14 mouse cellular contexts compared by ENCODE assay signal in the genomic region with DNA sequence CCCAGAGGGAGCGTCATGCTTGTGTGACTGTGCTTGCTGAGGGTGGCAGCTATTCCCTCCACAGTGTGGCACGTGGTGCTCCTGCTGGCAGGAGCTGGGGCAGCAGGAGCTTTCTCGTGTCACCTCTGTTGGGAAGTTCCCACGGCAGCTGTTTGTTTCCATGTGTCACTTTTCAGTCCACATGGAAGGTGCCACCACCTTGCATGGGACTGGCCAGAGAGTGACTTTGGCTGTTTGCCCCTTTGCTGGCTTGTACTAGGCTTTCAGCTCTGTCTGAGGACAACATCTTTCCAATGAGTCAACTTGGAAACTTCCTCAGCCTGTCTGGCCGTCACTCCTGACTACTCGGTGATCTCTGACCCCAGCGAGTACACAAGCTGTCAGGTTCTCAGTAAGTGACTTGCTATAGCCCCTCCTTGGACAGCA. TPM values are rescaled to one million over a fixed set of nuclear protein-coding genes. Genes with fewer than 3 reads are reported as not detected.
DNase-seq lines count a peak whose midpoint lies in the region; TF ChIP-seq lines count a peak whose summit lies in the region.
"Had no signal": no experiment of that assay in that cellular context is flagged by ENCODE, and none has a peak within 500 bp of the region (broad histone marks: within the 10 kb centered on the region; RNA-seq: fewer than 3 reads in every experiment).

No protein-coding gene starts in this region.

- no peaks in the 10 kb centered on the region for H3K27me3 ChIP-seq in heart, adult 2 months (ENCODE audit: control insufficient read depth, insufficient read depth, low read length)
- H3K27me3 ChIP-seq in CH12.LX (replicated peaks): no peaks in the 10 kb centered on the region
- H3K27me3 ChIP-seq: neural tube, embryonic 13.5 days had no signal

- H3K36me3 ChIP-seq in heart, adult 2 months (ENCODE audit: control insufficient read depth, insufficient read depth, low read length): no peaks in the 10 kb centered on the region
- no peaks in the 10 kb centered on the region for H3K36me3 ChIP-seq in CH12.LX (replicated peaks in 1 of 2; ENCODE audit: control insufficient read depth in 1 of 2, insufficient read depth in 1 of 2, low read length in 1 of 2)
- H3K36me3 ChIP-seq: forebrain, embryonic 12.5 days; heart, embryonic 13.5 days; liver, embryonic 15.5 days; neural tube, embryonic 13.5 days had no signal

- no peak overlapping the region for H3K4me2 ChIP-seq in CH12.LX (ENCODE audit: insufficient read depth, low read depth, poor library complexity, severe bottlenecking)
- H3K4me2 ChIP-seq: forebrain, embryonic 12.5 days; heart, embryonic 13.5 days; liver, embryonic 15.5 days; midbrain, embryonic 11.5 days; neural tube, embryonic 13.5 days had no signal

- TF ChIP-seq CTCF in heart, adult 2 months (IDR thresholded peaks at IDR 0.05): peak; percentile 25
- no peak for TF ChIP-seq CTCF in CH12.LX (conservative IDR thresholded peaks at IDR 0.05 in 1 of 2, IDR thresholded peaks at IDR 0.05 in 1 of 2; ENCODE audit: low read depth in 2 of 2, low read length in 2 of 2)

- intact Hi-C loops in heart, adult 2 months (cut with DNase I): no loop called here

- 0 out of 2 replicates have a peak, but pooled peaks have one; percentile 30 for TF ChIP-seq EP300 in heart, adult 2 months (IDR thresholded peaks at IDR 0.05; ENCODE audit: insufficient read depth, low read depth, low read length)
- no peak for TF ChIP-seq EP300 in CH12.LX (IDR thresholded peaks at IDR 0.05; ENCODE audit: low read length)

- H3K79me2 ChIP-seq in heart, adult 2 months (replicated peaks; ENCODE audit: control insufficient read depth, insufficient read depth, low read length): no peaks in the 10 kb centered on the region
- no peaks in the 10 kb centered on the region for H3K79me2 ChIP-seq in CH12.LX (replicated peaks; ENCODE audit: control insufficient read depth, extremely low read depth, insufficient read depth, poor library complexity, severe bottlenecking)

- no peak overlapping the region for H3K27ac ChIP-seq in heart, adult 2 months
- H3K27ac ChIP-seq in CH12.LX (ENCODE audit: insufficient read depth, low read depth): no peak overlapping the region
- H3K27ac ChIP-seq: forebrain, embryonic 12.5 days; heart, embryonic 13.5 days; liver, embryonic 15.5 days; neural tube, embryonic 13.5 days had no signal

- no peaks in the 10 kb centered on the region for H3K9me3 ChIP-seq in CH12.LX (replicated peaks; ENCODE audit: low read length)
- H3K9me3 ChIP-seq: forebrain, embryonic 12.5 days; heart, embryonic 13.5 days; liver, embryonic 15.5 days; neural tube, embryonic 13.5 days had no signal

- 19% methylated on average over 7 of the region's 7 CpGs for WGBS in heart, adult 2 months

- peaks cover 11% of the 10 kb centered on the region; the same call in 1 of the 2 replicates for H3K4me1 ChIP-seq in heart, adult 2 months (ENCODE audit: control insufficient read depth, insufficient read depth, low read length)
- peaks cover 12 to 35% of the 10 kb centered on the region in 2 experiments for H3K4me1 ChIP-seq in CH12.LX (ENCODE audit: control insufficient read depth in 1 of 2, insufficient read depth in 2 of 2)
- H3K4me1 ChIP-seq: forebrain, embryonic 12.5 days; liver, embryonic 15.5 days had no signal

- no peak for TF ChIP-seq RAD21 in CH12.LX (IDR thresholded peaks at IDR 0.05; ENCODE audit: low read depth, low read length)

- dilution Hi-C loops in CH12.LX (cut with MboI; ENCODE audit: extremely low pct_ligation_motif_present, extremely low pct_unique_long_range_greater_than_20kb, low sequenced_read_pairs): no loop called here

- in situ Hi-C loops in CH12.LX (cut with MboI; ENCODE audit: low pct_ligation_motif_present, low pct_unique_long_range_greater_than_20kb, low sequenced_read_pairs): no loop called here

- H3K9ac ChIP-seq in heart, adult 2 months (ENCODE audit: low read depth, low read length): no peak overlapping the region
- no peak overlapping the region for H3K9ac ChIP-seq in CH12.LX (ENCODE audit: insufficient read depth, low read depth)
- H3K9ac ChIP-seq: forebrain, embryonic 12.5 days; heart, embryonic 13.5 days; liver, embryonic 15.5 days; neural tube, embryonic 13.5 days had no signal

- no peak for TF ChIP-seq POLR2A in heart, adult 2 months (IDR thresholded peaks at IDR 0.05; ENCODE audit: insufficient read depth, low read depth, low read length)
- no peak for TF ChIP-seq POLR2A in CH12.LX (IDR thresholded peaks at IDR 0.05; ENCODE audit: low read depth, low read length)

- H3K4me3 ChIP-seq in heart, adult 2 months: no peak overlapping the region
- no peak overlapping the region for H3K4me3 ChIP-seq in CH12.LX (replicated peaks in 1 of 3; ENCODE audit: low read depth in 2 of 3, low read length in 2 of 3, poor library complexity in 1 of 3)
- H3K4me3 ChIP-seq: forebrain, embryonic 12.5 days; heart, embryonic 13.5 days; liver, embryonic 15.5 days; neural tube, embryonic 13.5 days had no signal

- peak; percentile 43 to 58 for DNase-seq in heart, adult 2 months
- no peak for DNase-seq in heart, postnatal 4 days
- DNase-seq in 3134 (ENCODE audit: extremely low read depth, insufficient read length, low spot score): peak; percentile 58
- no peak for DNase-seq in CH12.LX (ENCODE audit: extremely low read depth)
- DNase-seq in kidney, adult 9 months: peak; percentile 72
- no peak for DNase-seq in B cell, adult 2 months
- no peak for DNase-seq in right cerebral cortex, adult 2 months (ENCODE audit: low spot score in 2 of 2)
- DNase-seq in layer of hippocampus, adult 11-12 months (ENCODE audit: low spot score): no peak
- DNase-seq: right cerebral cortex, adult 18-20 months had no signal

TF ChIP-seq in CH12.LX, 34 proteins besides CTCF, POLR2A, EP300 and RAD21:
- TF ChIP-seq MYC (IDR thresholded peaks at IDR 0.05; ENCODE audit: low read depth, low read length): 0 out of 2 replicates have a peak, but pooled peaks have one; percentile 31
- TF ChIP-seq HCFC1 (IDR thresholded peaks at IDR 0.05; ENCODE audit: low read depth, low read length): no peak
- no peak for TF ChIP-seq MEF2A (IDR thresholded peaks at IDR 0.05; ENCODE audit: borderline replicate concordance, low read depth, low read length)
- TF ChIP-seq JUND (conservative IDR thresholded peaks at IDR 0.05; ENCODE audit: low read depth, low read length): no peak
- TF ChIP-seq BHLHE40 (IDR thresholded peaks at IDR 0.05; ENCODE audit: low read depth, low read length): 0 out of 2 replicates have a peak, but pooled peaks have one; percentile 38
- TF ChIP-seq MAFK (IDR thresholded peaks at IDR 0.05; ENCODE audit: insufficient replicate concordance, low read length): no peak
- peak; percentile 56; the same call in 1 of the 2 replicates for TF ChIP-seq MAX (IDR thresholded peaks at IDR 0.05; ENCODE audit: low read length)

RNA-seq across cellular contexts. Expression of a gene that starts 7.6 kb away (rescaled TPM):
- 10 to 100 TPM; 22.6 to 28.4 TPM for total RNA-seq in heart, adult 2 months (2021)
- 39.6 and 44.4 TPM in 2 replicates for polyA plus RNA-seq in heart, adult 2 months (2012; rRNA removed)
- 10 to 100 TPM; 37.9 to 42.0 TPM for total RNA-seq in heart, postnatal 4 days (2021)
- total RNA-seq in CH12.LX (2012; rRNA removed) (0.59 and 0.93 TPM in 2 replicates), CH12.LX (2014; rRNA removed) (0.62 and 0.70 TPM in 2 replicates)
- 0.71 and 0.80 TPM in 2 replicates for polyA plus RNA-seq in CH12.LX (2012; ENCODE audit: insufficient read length, low read depth)

RNA-seq across cellular contexts. Expression of a gene that starts 18.1 kb away (rescaled TPM):
- total RNA-seq in heart, adult 2 months (2021): 10 to 100 TPM; 17.3 to 23.3 TPM
- 105 and 111 TPM in 2 replicates for polyA plus RNA-seq in heart, adult 2 months (2012; rRNA removed)
- total RNA-seq in heart, postnatal 4 days (2021): 10 to 100 TPM; 24.9 to 28.0 TPM
- 47.8 and 50.9 TPM in 2 replicates for total RNA-seq in CH12.LX (2012; rRNA removed)
- total RNA-seq in CH12.LX (2014; rRNA removed): 40.6 and 41.8 TPM in 2 replicates
- polyA plus RNA-seq in CH12.LX (2012; ENCODE audit: insufficient read length, low read depth): 44.7 and 56.0 TPM in 2 replicates

RNA-seq across cellular contexts. Expression of a gene that starts 29.4 kb away (rescaled TPM):
- 10 to 100 TPM; 54.3 to 58.2 TPM for total RNA-seq in heart, adult 2 months (2021)
- 140 and 160 TPM in 2 replicates for polyA plus RNA-seq in heart, adult 2 months (2012; rRNA removed)
- total RNA-seq in heart, postnatal 4 days (2021): 10 to 100 TPM; 51.6 to 61.0 TPM
- total RNA-seq in CH12.LX (2012; rRNA removed) (189 and 228 TPM in 2 replicates), CH12.LX (2014; rRNA removed) (45.8 and 52.7 TPM in 2 replicates)
- 70.4 and 74.8 TPM in 2 replicates for polyA plus RNA-seq in CH12.LX (2012; ENCODE audit: insufficient read length, low read depth)

RNA-seq across cellular contexts. Expression of a gene that starts 34.2 kb away (rescaled TPM):
- not detected for total RNA-seq in heart, adult 2 months (2021)
- 0.09 TPM in 1 of 2 replicates, not detected in the other for polyA plus RNA-seq in heart, adult 2 months (2012; rRNA removed)
- under 1 TPM in 1 of 2 experiments, not detected in 1; 0.26 TPM for total RNA-seq in heart, postnatal 4 days (2021)
- total RNA-seq in CH12.LX (2012; rRNA removed) (0.13 TPM in 1 of 2 replicates, not detected in the other), CH12.LX (2014; rRNA removed) (0.09 TPM in 1 of 2 replicates, not detected in the other)
- 0.19 TPM in 1 of 2 replicates, not detected in the other for polyA plus RNA-seq in CH12.LX (2012; ENCODE audit: insufficient read length, low read depth)

RNA-seq across cellular contexts. Expression of a gene that starts 42.4 kb away (rescaled TPM):
- total RNA-seq in heart, adult 2 months (2021): under 1 TPM; 0.39 to 0.96 TPM
- polyA plus RNA-seq in heart, adult 2 months (2012; rRNA removed): 1.4 and 1.9 TPM in 2 replicates
- total RNA-seq in heart, postnatal 4 days (2021): 1 to 10 TPM; 1.3 to 1.6 TPM
- 1.9 and 2.0 TPM in 2 replicates for total RNA-seq in CH12.LX (2012; rRNA removed)
- total RNA-seq in CH12.LX (2014; rRNA removed): 0.36 TPM in 2 replicates
- polyA plus RNA-seq in CH12.LX (2012; ENCODE audit: insufficient read length, low read depth): 1.4 and 1.9 TPM in 2 replicates

Comparison
In these comparisons a context has a peak if more than half of its experiments do, and no peak if none do; other contexts are left out.
1. DNase-seq: peak in heart, adult 2 months (2 of 2), 3134 (single experiment) and kidney, adult 9 months (single experiment); none in heart, postnatal 4 days (single experiment), CH12.LX (single experiment), B cell, adult 2 months (0 of 2), right cerebral cortex, adult 2 months (0 of 2) and layer of hippocampus, adult 11-12 months (single experiment).
2. RNA of a gene that starts 7.6 kb away (total RNA-seq): 37.9 to 42.0 TPM in heart, postnatal 4 days and 22.6 to 28.4 TPM in heart, adult 2 months; 0.59 to 0.93 TPM in CH12.LX; every median in the first group is over 10 times any median in the second.